Mouse (Mus musculus): ENCODE data around the gene Btbd17.

DNA sequence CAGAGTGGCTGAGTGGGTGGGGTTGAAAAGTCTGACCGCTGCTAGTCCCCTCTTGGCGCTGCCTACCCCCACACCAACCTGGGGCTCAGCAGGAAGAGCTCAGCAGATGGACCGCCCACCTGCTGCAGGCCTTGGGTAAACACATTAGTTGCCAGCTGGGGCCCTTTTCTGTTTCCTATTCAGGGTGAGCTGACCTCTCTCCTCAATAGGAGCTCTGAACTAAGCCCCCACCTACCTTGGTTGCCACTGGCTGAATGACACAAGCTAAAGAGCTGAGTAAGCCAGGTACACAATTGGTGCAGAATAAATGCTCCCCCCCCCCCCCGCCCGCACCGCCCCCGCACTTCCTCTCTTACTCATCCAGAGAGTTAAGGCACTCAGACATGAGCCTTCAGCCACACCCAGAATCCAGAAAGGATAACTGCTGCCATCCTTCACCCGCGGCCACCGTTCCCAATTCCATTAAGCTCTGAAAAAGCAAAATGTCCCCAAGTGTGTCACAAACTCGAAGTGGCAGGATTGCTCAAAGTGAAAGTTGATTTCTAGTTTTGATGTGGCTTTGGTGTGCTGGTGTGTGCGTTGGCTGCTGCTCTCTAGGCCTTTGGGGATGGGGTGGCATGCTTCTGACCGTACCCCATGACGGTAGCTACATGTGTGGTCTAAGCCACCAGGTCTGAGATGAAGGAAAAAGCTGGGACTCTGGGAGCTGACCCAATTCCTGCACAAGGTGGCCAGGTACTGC, 12.1 kb upstream of the Btbd17 start:
- TF ChIP-seq CTCF (IDR thresholded peaks at IDR 0.05; ENCODE audit: extremely low read depth, insufficient read depth, insufficient read length, insufficient replicate concordance) (no peak), POLR2A (IDR thresholded peaks at IDR 0.05; ENCODE audit: low read depth, low read length) (no peak)
